Mouse (Mus musculus): Measurements from ENCODE around the gene Fam118b. TPM values are rescaled to one million over a fixed set of nuclear protein-coding genes. Genes with fewer than 3 reads are reported as not detected.

The Fam118b gene
- polyA plus RNA-seq, 1 experiment = 3.5 TPM

DNA sequence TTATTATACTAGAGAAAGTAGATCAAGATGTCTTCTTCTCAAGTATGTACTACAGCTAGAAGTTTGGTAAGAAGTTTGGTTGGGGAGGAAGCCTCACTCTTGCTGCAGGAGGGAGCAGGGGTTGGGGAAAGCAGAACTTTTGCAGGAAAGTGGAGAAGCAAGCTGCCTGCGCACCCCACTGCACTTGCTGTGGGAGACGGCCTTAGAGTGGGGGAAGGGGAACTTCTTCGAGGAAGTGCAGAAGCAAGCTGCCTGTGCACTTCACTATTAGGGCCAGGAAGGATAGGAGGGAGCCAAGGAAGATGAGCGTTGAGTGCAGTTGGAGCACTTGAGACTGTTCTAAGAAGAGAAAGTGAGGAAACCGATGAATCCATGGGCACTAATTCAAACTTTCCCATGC, 84.2 kb downstream of the Fam118b start:
- Histone ChIP-seq H3K9me3 (no peaks in the 10 kb centered on the region), H3K27me3 (replicated peaks) (no peaks in the 10 kb centered on the region), H3K4me3 (replicated peaks) (peak overlapping the region; percentile 47), H3K36me3 (replicated peaks; ENCODE audit: low read length) (peaks cover 19% of the 10 kb centered on the region), H3K4me1 (peaks cover 24% of the 10 kb centered on the region)
- TF ChIP-seq GATA1 (IDR thresholded peaks at IDR 0.05; ENCODE audit: borderline replicate concordance, low read length) (no peak), FLI1 (IDR thresholded peaks at IDR 0.05; ENCODE audit: low read length) (no peak)

DNA sequence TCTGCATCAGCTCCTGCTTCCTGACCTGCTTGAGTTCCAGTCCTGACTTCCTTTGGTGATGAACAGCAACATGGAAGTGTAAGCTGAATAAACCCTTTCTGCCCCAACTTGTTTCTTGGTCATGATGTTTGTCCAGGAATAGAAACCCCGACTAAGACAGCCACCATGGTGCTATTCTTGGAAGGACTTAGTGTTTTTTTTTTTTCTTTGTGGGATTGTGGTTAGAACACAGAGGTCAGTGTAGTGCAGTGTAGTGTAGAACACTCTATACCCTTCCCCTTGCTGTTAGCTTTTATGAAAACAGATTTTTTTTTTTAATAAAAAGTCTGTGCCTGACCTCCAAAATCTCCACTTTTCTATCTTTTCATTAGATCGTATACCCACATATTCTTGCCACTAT, 84.8 kb downstream of the Fam118b start:
- H3K27me3 ChIP-seq (replicated peaks) = no peaks in the 10 kb centered on the region
- TF ChIP-seq FLI1 (IDR thresholded peaks at IDR 0.05; ENCODE audit: low read length) (no peak), GATA1 (IDR thresholded peaks at IDR 0.05; ENCODE audit: borderline replicate concordance, low read length) (no peak)
- H3K36me3 ChIP-seq (replicated peaks; ENCODE audit: low read length) = peaks cover 14% of the 10 kb centered on the region
- no peak overlapping the region for H3K4me3 ChIP-seq (replicated peaks)
- peaks cover 29% of the 10 kb centered on the region for H3K4me1 ChIP-seq
- H3K9me3 ChIP-seq = no peaks in the 10 kb centered on the region

DNA sequence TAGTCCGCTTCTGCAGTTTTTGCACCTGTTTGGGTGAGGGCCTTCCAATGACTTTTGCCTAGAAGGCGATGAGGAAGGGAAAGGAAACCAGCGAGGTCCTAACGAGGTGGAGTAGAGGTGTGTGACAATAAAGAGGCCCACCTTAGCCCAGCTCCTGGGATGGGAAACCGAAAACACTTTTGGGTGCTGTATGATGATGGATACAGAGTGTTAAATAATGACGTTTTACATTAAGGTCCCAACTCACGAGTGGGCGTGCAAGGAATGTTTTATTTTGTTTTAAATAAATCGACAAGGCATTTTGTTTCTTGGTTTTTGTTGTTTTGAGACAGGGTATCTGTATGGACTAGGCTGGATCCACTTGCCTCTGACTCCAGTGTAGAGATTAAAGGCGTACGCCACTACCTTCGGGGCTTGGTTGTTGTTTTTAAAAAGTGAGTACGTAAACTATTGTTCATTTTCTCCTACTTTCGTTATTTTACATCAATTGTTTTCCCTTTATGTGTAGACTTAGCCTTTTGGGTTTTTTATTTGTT, 91.4 kb downstream of the Fam118b start:
- Histone ChIP-seq H3K4me1 (peaks cover 35% of the 10 kb centered on the region), H3K36me3 (replicated peaks; ENCODE audit: low read length) (peaks cover 6% of the 10 kb centered on the region), H3K4me3 (replicated peaks) (peak overlapping the region; percentile 94), H3K27me3 (replicated peaks) (no peaks in the 10 kb centered on the region), H3K9me3 (no peaks in the 10 kb centered on the region)
- TF ChIP-seq GATA1 (IDR thresholded peaks at IDR 0.05; ENCODE audit: borderline replicate concordance, low read length) (no peak), FLI1 (IDR thresholded peaks at IDR 0.05; ENCODE audit: low read length) (no peak)

DNA sequence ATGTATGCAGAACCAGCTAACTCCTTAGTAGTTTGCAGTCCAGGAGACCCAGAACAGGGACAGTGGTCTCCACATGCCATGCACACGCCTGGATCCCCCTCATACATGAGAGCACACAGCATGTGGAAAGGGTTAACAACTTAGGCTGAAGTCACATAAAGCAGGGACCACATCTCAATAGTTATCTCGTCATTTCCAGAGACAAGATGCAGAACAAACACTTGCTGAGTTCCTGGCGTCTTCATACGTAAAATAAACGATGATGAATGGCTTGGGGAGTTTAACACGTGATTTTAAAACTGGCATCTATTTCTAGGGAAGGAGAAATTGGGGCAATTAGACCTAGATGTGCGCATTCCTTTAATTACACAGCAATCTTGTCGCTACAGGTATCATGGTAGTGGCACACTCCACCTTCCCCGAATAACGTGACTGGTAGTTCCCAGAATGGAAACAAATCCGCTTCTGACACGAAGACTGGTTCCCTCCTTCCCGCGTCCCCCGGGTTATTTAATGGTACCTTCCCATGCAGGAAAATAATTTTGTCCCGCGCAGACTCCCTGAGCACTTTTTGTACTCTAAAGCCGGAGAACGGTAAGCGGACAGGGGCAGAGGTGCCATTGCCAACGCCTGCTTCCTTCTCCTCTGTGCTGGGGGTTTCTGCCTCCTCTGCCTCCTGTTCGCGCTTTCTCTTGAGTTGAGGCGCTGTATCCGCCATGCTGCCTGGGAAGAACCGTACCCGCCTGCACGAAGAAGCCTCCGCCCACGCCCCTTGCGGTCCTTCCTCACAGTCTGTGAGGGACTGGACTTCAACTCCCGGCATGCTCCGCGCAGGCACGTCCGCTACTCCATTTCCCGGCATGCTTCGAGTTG, 92.1 kb downstream of the Fam118b start, which contains the start of gene Dcps:
Dcps (minus strand) TSS at position 811 of the 873 bp plus-strand sequence.
- no peaks in the 10 kb centered on the region for H3K27me3 ChIP-seq (replicated peaks)
- peak within 1 kb of the TSS; percentile 94 for H3K4me3 ChIP-seq (replicated peaks)
- TF ChIP-seq GATA1 (IDR thresholded peaks at IDR 0.05; ENCODE audit: borderline replicate concordance, low read length) (no peak), FLI1 (IDR thresholded peaks at IDR 0.05; ENCODE audit: low read length) (no peak)
- peaks cover 35% of the 10 kb centered on the region for H3K4me1 ChIP-seq
- no peaks in the 10 kb centered on the region for H3K9me3 ChIP-seq
- peaks cover 13% of the 10 kb centered on the region for H3K36me3 ChIP-seq (replicated peaks; ENCODE audit: low read length)

DNA sequence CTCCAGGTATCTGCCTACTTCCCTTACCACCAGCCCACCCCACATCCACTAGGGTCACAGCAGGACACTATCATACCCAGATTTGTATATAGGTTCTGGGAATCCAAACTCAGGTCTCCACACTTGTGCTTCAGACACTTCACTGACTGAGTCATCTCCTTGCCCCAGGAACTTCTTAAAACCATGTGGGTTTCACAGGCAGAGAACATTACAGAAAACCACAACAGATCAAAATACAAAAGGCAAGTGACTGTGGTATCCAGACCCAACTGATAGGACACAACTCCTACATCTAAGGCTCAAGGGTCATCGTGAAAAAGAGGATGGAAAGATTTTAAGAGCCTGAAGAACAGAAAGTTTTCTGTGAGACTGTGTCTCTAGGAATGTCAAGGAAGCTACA, 94.3 kb downstream of the Fam118b start:
- H3K27me3 ChIP-seq (replicated peaks) = no peaks in the 10 kb centered on the region
- no peak overlapping the region for H3K4me3 ChIP-seq (replicated peaks)
- H3K4me1 ChIP-seq = peaks cover 33% of the 10 kb centered on the region
- peaks cover 33% of the 10 kb centered on the region for H3K36me3 ChIP-seq (replicated peaks; ENCODE audit: low read length)
- H3K9me3 ChIP-seq = no peaks in the 10 kb centered on the region
- TF ChIP-seq GATA1 (IDR thresholded peaks at IDR 0.05; ENCODE audit: borderline replicate concordance, low read length) (no peak), FLI1 (IDR thresholded peaks at IDR 0.05; ENCODE audit: low read length) (no peak)

DNA sequence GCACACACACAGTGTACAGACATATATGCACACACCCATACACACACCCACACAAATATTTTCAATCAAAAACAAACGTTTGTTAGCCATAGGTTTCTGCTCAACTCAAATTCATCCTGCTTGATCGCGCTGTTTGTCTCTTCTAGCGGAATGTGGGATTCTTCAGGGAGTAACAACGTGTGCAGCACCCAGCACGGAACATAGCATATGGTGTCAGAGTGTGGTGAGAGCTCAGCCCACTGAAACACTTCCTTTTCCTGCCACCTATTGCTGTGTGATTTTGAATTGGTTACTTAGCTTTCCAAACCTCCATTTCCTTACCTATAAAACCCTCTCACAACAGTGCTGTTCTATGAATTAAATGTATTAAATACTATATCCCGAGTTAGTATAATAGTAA, 97.5 kb downstream of the Fam118b start:
- TF ChIP-seq GATA1 (IDR thresholded peaks at IDR 0.05; ENCODE audit: borderline replicate concordance, low read length) = no peak
- TF ChIP-seq FLI1 (IDR thresholded peaks at IDR 0.05; ENCODE audit: low read length) = no peak
- Histone ChIP-seq H3K4me3 (replicated peaks) (no peak overlapping the region), H3K27me3 (replicated peaks) (no peaks in the 10 kb centered on the region), H3K9me3 (no peaks in the 10 kb centered on the region), H3K4me1 (peaks cover 26% of the 10 kb centered on the region), H3K36me3 (replicated peaks; ENCODE audit: low read length) (peaks cover 61% of the 10 kb centered on the region)

Other genes starting within 250 kb of the Fam118b start
- 13.7 and 16.5 TPM in 2 replicates for gene St3gal4, start 148.5 kb downstream of the Fam118b start, polyA plus RNA-seq (2012; ENCODE audit: insufficient read depth, low replicate concordance)
- gene Dcps, start 91.7 kb downstream of the Fam118b start, polyA plus RNA-seq (2012; ENCODE audit: insufficient read depth, low replicate concordance) = 78.0 and 88.3 TPM in 2 replicates
- 1.3 and 11.2 TPM in 2 replicates for gene Srpr, start 67.6 kb downstream of the Fam118b start, polyA plus RNA-seq (2012; ENCODE audit: insufficient read depth, low replicate concordance)
- 1.9 and 9.9 TPM in 2 replicates for gene Tirap, start 67.5 kb downstream of the Fam118b start, polyA plus RNA-seq (2012; ENCODE audit: insufficient read depth, low replicate concordance)
- 4.1 and 7.4 TPM in 2 replicates for gene Foxred1, start 56.8 kb downstream of the Fam118b start, polyA plus RNA-seq (2012; ENCODE audit: insufficient read depth, low replicate concordance)
- gene Rpusd4, start 60 bp upstream of the Fam118b start, polyA plus RNA-seq (2012; ENCODE audit: insufficient read depth, low replicate concordance) = 0.49 TPM in 1 of 2 replicates, not detected in the other
- not detected in 2 replicates for gene Cdon, start 153.3 kb upstream of the Fam118b start, polyA plus RNA-seq (2012; ENCODE audit: insufficient read depth, low replicate concordance)

Data from megakaryocyte, embryonic 14.5 days (primary cell).